Mouse (Mus musculus) thymus, adult 2 months (tissue): Measurements from ENCODE around the gene Nudt12.

Source experiments
- CTCF ChIP-seq: fragments of 200-500 bp; IDR thresholded peaks from 2 replicates; pipeline ENCODE4 v1.5.1; 2012; ENCODE audit warnings: mild to moderate bottlenecking, control low read depth, low read length, moderate library complexity, borderline replicate concordance; ENCODE audit not compliant: control insufficient read depth, poor library complexity, insufficient read depth; ENCODE audit errors: extremely low read depth
- POLR2A ChIP-seq: fragments of 200-500 bp; IDR thresholded peaks from 2 replicates; pipeline ENCODE4 v1.6.1; 2012; ENCODE audit warnings: mild to moderate bottlenecking, low read length, control low read depth, moderate library complexity; ENCODE audit not compliant: control insufficient read depth, poor library complexity, insufficient read depth; ENCODE audit errors: extremely low read depth

DNA sequence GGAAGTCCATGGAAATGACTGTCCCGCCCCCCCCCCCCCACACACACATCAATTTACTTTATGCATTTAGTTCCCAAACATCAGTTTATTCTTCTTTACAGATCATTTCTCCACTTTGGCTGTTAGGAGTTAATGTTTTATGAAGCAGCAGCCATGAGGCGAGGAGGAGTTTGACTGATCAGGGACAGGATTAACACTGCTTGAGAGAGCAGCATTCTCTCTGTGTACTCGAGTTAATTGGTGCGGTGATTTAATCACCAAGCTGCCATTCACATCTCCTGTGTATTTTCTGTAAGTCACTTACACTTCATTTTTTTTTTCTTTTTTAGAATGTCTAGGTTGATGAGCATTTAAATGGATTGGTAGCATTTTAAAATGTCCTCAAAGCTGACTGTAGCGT, 10.8 kb upstream of the Nudt12 start:
- TF ChIP-seq CTCF (no peak), POLR2A (no peak)
